Mouse (Mus musculus): ENCODE measurements at regions not wholly inside any gene's neighbourhood (a gene's known extent, or its start where the extent isn't known, plus 50 kb on each side); places are given as distances from the start of the nearest gene placed in this dataset.

DNA sequence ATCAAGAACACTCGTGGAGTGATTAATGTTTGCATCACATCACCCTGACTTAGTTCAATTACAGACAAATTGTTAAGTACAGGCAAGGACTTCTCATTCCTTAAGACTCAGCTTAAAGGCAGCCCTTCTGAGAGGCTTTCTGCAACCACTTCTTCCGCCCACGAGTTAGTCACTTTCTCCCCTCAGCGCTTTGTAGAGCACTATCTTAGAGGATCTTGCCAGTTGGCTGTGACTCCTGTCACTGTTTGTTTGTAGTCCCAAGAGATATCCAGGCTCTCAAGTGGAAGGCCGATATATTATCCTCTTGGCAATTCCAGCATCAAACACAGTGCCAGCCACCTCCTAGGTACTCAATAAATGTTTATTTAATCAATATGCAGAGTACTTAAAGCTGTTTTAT, 532.1 kb upstream of the Gm26657 start:
- TF ChIP-seq POLR2A (IDR thresholded peaks at IDR 0.05; ENCODE audit: insufficient read length, low read depth) (no peak), E2F4 (IDR thresholded peaks at IDR 0.05; ENCODE audit: insufficient read depth) (no peak)

Measured in myocyte (in vitro differentiated cells).